Mouse (Mus musculus) left cerebral cortex, adult 8-10 months (tissue): ENCODE data around the gene Olfr1484. TPM values are rescaled to one million over a fixed set of nuclear protein-coding genes. Genes with fewer than 3 reads are reported as not detected.
"Not testable (repeated sequence)": the region's sequence is repeated elsewhere in the genome, so short reads cannot be mapped to it uniquely, and the experiment has no call there.

Source experiments
- DNase-seq, 2 experiments: peaks; one replicate each; pipeline ENCODE4 v3.0.0; 2022; ENCODE audit warnings: low spot score in 2 of 2
- microRNA-seq, 2 experiments: library from miRNA; unstranded; fragments of <30 nt; microRNA quantifications; one replicate each; pipeline ENCODE4 v1.2.0; 2022
- total RNA-seq, 4 experiments: library from RNA; stranded (reverse); gene quantifications; 2 replicates each; pipeline ENCODE4 v1.2.4; 2022

Gene Olfr1484
- not detected for total RNA-seq

- DNase-seq, result no peak
These were observed at the start of gene Olfr1484 for GRCm38 (mm10) chr19:13583211-13583610. TSS of gene Olfr1484 (plus strand) at chr19:13583511.

GRCm38 (mm10) chr19:13617075-13617474 lies 33.8 kb downstream of the Olfr1484 start, which contains the start of gene Olfr1487:
TSS of gene Olfr1487 (plus strand) at chr19:13617375.
- DNase-seq, result not testable (repeated sequence)

GRCm38 (mm10) chr19:13631321-13631720 lies 48.0 kb downstream of the Olfr1484 start, which contains the start of gene Olfr1489:
TSS of gene Olfr1489 (plus strand) at chr19:13631621.
- no peak for DNase-seq

Small RNA genes within 50 kb of the gene (microRNA-seq; reads per million reads assigned to microRNA genes)
- 0 reads per million in 2 experiments for gene Gm22323
- gene Gm23931, result 0 reads per million in 2 experiments

Other genes starting within 250 kb of the Olfr1484 start
- not detected for gene Olfr1466, start 244.6 kb upstream of the Olfr1484 start, total RNA-seq
- gene Olfr1467, start 221.3 kb upstream of the Olfr1484 start, total RNA-seq, result not detected
- not detected for gene Olfr1469, start 175.7 kb upstream of the Olfr1484 start, total RNA-seq
- not detected for gene Olfr1471, start 140.1 kb upstream of the Olfr1484 start, total RNA-seq
- gene Olfr1472, start 127.4 kb upstream of the Olfr1484 start, total RNA-seq, result not detected
- not detected for gene Olfr1474, start 113.9 kb upstream of the Olfr1484 start, total RNA-seq
- not detected for gene Olfr1475, start 103.3 kb upstream of the Olfr1484 start, total RNA-seq
- not detected for gene Olfr1477, start 83.0 kb upstream of the Olfr1484 start, total RNA-seq
- gene Olfr1480, start 55.6 kb upstream of the Olfr1484 start, total RNA-seq, result not detected
- gene Olfr1487, start 33.9 kb downstream of the Olfr1484 start, total RNA-seq, result not detected
- gene Olfr1489, start 48.1 kb downstream of the Olfr1484 start, total RNA-seq, result not detected
- gene Olfr1490, start 67.6 kb downstream of the Olfr1484 start, total RNA-seq, result not detected
- not detected for gene Olfr1491, start 113.8 kb downstream of the Olfr1484 start, total RNA-seq
- not detected for gene Olfr1493-ps1, start 139.8 kb downstream of the Olfr1484 start, total RNA-seq
- gene Olfr1494, start 156.2 kb downstream of the Olfr1484 start, total RNA-seq, result not detected
- gene Olfr1495, start 181.1 kb downstream of the Olfr1484 start, total RNA-seq, result not detected
- not detected for gene Olfr1496, start 194.4 kb downstream of the Olfr1484 start, total RNA-seq
- gene Olfr1497, start 214.7 kb downstream of the Olfr1484 start, total RNA-seq, result not detected
- gene Olfr1499, start 235.9 kb downstream of the Olfr1484 start, total RNA-seq, result not detected
- gene Olfr1500, start 247.0 kb downstream of the Olfr1484 start, total RNA-seq, result not detected